Mouse (Mus musculus) G1E (cell line): ENCODE measurements at regions not wholly inside any gene's neighbourhood (a gene's known extent, or its start where the extent isn't known, plus 50 kb on each side); places are given as distances from the start of the nearest gene placed in this dataset.

Source experiments
- CTCF ChIP-seq: IDR thresholded peaks from 2 replicates; pipeline ENCODE4 v1.5.1; 2012; ENCODE audit warnings: low read depth, low read length, inconsistent platforms, mixed read lengths
- GATA1 ChIP-seq: IDR thresholded peaks from 2 replicates; pipeline ENCODE4 v1.6.1; 2012; ENCODE audit warnings: borderline replicate concordance, low read length, inconsistent platforms, mixed read lengths
- GATA2 ChIP-seq: IDR thresholded peaks from 2 replicates; pipeline ENCODE4 v1.6.1; 2012; ENCODE audit warnings: low read depth, low read length, inconsistent platforms, borderline replicate concordance
- POLR2AphosphoS5 ChIP-seq: IDR thresholded peaks from 2 replicates; pipeline ENCODE4 v1.6.1; 2012; ENCODE audit warnings: low read depth, low read length, inconsistent platforms; ENCODE audit not compliant: insufficient replicate concordance

- TF ChIP-seq CTCF: 0 out of 2 replicates have a peak, but pooled peaks have one; percentile 4
- TF ChIP-seq POLR2AphosphoS5: no peak
- no peak for TF ChIP-seq GATA1
- no peak for TF ChIP-seq GATA2
Measured at GRCm38 (mm10) chr12:70720178-70720894, 105.0 kb upstream of the Frmd6 start.
